Mouse (Mus musculus): ENCODE results near the gene Syk.

Syk gene

DNA sequence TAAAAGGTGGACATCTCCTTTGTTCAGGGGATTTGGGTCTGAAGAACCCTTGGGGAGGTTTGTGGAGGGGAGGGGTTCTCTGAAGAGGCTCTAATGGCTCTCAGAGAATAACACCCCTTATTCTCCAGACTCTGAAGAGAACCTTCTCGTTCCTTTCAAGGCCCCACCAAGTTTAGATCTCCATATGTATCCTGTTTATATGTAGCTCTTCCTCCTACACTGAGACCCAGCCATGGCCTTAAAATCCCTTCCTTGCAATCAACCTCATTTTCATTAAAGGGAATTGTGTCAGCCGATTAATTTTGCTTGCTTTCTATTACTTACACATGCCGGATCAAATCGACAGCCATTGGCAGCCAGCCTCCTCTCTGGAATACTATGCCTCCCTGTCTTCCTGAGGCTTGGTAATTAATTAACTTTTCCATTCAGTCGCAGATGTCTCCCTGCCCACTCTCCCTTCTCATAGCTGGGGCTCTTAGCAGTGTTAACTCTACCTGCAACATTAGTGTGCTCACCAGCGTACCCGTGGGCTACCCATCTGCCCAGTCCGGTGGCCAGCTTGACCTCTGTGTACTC, 13.7 kb upstream of the Syk start:
- DNase-seq, result no peak

DNA sequence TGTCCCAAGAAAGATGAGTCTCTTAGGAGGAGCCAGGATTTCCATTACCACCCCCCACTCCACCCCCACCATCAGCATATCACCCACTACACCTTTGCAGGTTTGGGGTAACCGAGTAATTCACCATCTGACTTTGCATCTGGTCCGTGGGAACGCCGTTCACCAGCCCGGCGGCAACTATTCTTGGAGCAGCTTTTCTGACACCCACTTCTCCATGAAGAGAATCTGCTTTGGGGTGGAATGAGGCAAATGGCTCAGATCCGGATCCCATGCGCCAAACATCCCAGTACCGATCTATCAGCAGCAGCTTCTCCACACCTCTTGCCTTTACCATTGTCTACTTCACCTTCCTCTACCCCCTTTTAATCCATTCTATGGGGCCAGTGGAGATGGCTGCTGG, 12.7 kb upstream of the Syk start:
- no peak for DNase-seq

DNA sequence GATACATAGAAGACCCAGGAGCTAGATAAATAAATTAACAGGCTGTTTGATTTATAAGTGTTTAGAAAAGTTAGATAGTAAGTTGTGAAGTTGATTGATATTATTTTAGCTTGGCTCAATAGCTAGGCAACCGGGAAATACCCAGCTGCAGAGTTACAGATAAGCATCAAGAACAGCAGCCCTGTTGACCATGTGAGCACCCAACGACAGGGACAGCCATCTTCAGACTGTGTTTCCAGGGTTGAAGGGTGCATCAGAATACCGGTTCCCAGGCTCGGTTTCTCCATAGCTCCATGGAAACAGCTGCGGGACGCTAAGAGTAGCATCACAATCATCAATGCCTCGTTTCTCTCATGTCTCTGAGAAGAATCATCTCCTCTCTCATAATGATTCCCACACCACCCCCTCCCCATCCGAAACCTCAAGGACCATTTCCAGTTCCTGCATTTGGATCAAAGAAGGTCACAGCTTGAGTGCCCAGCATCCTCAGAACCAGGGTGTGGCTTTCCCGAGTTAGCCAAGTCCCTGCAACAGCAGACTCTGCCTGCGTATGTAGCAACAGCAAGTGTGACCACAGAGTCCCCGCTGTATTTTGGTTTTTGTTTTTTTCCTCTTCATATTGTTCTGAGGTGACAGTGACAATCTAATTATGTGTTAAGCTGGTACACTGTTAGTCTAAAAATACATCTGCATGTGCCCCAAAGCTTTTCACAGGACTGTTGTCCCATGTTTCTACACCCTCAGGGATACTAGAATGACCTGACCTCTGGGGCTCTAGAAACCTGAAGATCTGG, 11.2 kb upstream of the Syk start:
- DNase-seq, result peak; percentile 60

DNA sequence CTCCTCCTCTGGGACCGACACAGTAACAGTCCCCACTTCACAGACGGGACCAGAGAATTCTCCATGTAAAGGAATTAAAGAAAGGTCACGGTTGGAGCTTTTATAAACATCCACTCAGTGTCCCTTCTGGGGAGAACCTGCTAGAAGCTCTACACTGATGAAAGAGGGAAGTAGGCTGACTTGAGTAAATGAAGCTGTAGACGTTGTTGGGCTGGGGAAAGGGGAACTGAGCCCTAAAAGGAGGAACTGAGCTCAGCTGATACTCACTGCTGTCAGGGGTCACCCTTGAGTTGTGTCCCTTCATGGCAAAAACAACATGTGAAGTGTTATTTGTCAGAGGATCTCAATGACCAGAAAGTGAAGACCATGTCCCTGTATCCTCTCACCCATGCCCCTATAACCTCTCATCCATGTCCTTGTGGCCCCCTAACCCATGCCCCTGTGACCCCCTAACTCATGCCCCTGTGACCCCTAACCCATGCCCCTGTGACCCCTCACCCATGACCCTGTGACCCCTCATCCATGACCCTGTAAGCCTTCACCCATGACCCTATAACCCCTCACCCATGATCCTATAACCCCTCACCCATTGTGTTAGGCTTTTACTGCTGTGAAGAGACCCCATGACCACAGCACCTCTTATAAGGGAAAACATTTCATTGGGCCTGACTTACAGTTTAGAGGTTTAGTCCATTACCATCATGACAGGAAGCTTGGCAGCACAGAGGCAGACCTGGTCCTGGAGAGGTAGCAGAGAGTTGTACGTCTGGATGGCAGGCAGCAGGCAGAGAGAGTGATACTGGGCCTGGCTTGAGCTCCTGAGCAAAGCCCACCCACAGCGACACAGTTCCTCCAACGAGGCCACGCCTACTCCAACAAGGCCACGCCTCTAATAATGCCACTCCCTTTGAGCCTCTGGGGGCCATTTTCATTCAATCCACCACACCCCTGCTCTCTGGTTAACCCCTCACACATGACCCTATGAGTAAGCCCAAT, 10.2 kb upstream of the Syk start:
- DNase-seq, result peak; percentile 73

DNA sequence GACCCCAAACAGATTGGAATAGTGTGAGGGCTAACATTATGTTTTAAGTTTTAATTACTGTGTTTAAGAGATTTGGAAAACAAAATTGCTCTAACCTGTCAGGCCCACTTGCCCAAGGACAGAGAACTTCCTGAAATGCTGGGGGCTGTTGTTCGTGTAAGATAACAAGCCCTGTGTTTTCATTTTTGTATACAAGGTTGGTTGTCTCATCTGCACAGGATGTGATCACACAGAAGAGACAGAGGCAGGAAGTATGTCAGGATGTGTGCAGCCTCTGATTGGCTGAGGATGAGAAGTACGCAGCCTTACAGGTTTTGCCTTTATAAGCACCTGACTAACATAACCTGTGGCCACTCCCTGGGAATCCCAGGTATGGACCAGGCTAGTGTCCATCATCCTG, 8.7 kb upstream of the Syk start:
- DNase-seq, result no peak

DNA sequence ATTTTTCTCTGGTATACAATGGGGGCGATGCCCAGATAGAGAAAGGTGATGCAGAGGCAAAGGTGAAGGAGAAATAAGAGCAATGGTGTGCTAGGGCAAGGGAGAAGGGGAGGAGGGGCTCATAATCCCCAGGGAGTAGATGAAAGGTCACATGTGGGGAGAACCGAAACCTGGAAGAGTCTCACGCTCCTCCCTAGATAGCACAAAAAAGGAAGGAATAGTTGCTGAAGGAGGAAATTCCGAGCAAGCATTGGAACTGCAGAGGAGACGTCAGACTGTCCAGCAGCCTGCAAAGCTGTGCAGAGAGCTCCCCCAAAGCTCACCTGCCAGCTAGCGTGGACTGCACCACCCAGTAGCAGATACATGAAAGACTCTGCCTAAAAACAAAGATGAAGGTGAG, 7.5 kb upstream of the Syk start:
- DNase-seq, result no peak

DNA sequence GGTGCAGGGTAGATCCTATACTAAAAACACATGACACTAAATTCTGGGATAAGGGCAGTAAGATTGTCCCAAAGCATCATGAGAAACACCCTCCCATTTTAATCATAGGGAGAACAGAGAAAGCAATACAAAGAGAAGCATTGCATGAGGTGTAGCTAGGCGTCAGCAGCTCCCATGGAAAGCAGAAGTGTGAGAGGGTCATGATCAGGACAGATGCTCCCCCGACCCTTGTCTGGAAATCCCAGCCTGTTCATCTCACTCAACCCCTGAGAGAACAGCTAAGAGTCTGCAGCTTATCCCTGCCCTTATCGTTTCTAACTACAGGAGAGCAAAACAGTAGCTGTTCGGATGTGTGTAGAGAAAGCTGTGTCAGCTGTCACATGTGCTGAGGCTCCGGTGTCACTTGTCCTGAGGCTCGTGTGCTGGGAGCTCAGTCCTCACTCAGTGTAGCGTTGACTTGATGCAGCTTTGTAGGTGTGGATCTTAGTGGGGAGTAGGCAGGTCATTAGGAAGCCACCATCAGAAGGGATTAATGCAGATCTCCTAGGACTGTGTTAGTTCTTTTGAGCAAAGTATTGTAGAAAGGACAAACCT, 6.9 kb upstream of the Syk start:
- DNase-seq, result no peak

DNA sequence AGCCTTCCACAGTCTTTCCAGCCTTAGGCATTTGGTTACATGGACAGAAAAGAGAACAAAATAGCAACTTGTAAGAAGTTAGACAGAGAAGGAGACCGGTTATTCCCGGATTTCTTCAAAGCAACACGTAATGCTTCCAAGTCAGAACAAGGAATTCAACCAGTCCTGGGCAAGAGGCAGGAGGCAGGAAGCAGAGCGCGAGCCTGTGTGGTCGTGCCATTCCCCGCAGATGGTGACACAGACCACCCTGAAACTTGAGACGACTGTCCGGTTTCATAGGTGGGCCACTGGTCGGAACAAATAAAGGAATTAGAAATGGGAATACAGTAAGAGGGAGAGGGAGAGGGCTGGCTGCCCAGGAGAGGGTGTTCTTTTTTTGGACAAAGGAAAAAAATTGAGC, 6.1 kb upstream of the Syk start:
- DNase-seq, result no peak

DNA sequence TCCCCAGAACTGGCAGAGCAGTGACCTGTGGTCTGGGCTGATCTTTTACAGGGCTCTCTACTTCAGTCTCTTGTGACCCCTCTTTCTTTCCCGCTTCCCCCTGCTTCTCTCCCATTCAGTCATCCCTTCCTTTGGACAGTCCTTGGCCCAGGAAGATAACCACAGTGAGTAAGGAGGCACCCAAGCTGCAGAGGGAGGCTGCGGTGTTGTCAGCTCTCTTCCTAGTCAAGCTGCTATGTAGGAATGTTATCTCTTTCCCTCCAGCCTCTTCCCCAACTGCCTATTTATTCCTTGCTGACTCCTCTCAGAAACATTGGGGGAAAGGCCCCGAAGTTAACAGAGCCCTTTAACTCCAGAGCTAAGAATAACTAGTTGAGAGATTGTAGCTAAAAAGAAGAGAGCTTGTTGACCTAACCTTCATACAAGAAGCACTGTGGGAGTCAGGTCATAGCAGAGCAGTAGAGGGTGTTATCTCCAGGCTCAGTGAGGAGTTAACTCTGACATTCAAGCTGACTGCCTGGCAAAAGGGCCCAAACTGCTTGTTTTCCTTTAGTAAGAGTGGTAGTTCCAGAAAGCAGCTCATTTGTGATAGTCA, 5.5 kb upstream of the Syk start:
- no peak for DNase-seq

DNA sequence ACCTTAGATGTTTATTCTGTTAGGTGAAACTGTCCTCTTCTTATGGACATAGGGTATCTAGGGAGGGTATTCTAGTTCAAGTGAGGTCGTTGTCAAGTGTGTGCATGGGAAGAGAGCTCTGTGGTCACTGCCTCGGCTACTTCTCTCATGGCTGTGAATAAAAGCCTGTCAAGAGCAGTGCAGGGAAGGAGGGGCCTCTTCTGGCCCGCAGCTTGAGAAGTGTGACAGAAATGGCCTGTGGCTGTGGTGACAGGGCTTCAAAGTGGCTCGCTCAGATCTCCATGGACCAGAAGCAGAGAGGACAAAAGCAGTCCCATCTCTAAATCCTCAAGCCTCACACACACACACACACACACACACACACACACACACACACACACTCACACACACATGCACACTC, 5.0 kb upstream of the Syk start:
- DNase-seq, result no peak

DNA sequence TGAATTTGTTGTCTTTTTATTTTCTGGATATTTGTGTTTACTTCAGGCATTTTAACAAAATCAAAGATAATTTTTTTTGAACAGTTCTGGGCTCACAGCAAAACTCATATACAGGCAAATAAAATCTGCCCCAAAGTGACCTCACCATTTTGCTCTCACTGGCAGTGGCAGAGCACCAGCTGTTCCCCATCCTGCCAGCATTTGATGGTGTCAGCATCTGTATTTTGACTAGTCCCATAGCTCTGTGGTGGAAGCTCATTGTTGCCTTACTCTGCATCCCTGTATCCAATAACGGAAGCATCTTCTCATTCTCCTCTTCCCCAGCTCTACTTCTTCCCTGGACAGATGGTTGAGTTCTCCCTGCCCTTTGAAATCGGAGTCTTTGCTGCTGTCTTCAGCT, 4.2 kb upstream of the Syk start:
- no peak for DNase-seq

DNA sequence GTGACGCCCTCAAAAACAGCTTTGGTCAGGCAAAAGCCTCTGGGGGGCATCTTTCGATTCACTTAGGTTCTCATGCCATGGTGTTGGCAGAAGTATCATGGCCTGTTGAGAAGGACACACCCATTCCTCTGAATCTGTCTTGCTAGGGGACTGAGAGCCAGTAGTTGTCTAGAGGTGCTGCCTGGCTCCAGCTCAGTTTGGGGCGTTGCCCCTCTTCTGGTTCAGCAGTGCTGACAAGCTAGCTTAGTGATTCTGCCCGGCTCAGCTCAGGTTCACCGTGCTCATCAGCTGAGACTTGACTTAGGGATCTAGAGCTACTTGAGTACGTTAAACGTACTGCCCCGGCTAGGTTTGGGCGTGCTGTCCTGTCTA, 481 bp upstream of the Syk start:
- DNase-seq, result no peak

DNA sequence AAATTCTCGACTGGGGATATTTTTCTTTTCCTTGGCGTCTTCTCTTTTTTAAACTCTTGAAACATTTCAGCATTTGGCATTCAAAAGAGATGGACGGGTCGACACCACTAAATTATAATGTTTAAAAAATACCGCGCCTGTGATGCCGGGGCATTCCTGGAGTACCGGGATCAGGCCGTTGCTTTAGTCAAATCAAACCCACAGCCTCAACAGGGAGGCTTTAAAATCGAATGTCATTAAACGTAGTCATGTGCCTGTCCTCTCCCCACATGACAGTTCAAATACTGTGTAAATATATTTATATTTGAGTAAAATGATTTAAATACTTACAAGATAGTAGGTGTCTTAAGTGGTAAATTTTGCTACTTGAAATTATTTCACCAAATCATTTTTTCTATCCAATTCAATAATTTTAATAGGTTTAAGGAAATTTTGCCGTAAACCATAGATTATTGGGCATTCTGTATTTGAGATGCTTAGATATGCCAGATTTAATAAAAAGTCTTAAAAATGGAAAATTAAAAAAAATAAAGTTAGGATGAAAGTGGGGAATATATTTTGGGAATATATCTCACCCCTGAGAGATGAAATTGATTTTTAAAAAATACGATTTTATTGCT, 1.1 kb downstream of the Syk start:
- DNase-seq, result no peak

DNA sequence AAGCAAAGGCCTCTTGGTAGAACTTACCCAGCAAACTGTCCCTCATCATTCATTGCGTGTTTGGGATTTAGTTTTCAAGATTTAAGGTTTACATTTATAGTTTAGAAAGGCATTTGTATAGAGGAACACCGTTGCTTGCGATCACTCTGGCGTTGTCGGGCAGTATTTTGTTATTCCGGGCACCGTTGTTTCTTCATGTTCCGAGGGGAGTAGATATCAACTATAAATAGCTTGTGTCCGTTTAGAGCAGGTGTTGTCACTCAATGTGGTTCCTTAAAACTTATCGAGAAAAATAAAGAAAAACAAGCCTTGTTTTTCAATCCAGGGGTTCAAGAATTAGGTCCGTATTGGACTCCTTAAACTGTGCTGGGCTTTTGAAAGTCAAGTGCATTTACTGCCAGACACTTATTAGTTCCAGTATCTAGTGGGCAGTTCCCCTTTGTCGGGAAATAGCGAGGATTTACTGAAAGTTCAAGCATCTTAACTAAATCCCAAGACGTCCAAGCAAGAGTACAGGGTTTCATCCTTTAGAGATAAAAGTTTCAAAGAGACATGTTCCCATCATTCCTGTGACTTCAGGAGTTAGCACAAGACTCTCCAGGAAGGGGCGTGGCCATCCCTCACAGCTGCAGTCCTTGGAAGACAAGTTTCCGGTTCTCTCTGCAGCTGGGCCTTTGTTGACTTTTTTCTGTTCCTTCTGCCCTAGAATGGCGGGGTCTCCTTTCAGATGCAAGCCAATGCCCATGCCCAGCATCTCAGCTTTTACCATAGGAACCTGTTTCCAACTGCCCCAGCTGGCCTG, 1.9 kb downstream of the Syk start:
- peak; percentile 50 for DNase-seq

DNA sequence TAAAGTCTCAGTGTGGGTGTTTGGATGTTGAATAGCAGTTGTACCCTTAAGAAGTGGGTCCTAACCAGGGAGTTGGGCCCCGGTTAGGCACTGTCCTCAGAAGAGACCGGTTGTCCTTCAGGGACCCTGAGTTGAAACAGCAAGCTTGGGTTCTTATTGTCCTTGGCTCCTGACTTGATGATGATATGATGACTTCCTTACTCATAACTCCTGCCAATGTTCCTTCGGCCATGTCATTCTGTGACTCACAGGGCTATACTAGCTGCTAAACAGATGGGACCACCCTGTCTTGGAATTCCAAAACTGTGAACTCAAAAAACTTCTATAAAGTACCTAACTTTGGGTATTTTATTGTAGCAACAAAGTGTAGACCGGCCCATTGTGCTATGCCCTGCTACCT, 4.8 kb downstream of the Syk start:
- no peak for DNase-seq

DNA sequence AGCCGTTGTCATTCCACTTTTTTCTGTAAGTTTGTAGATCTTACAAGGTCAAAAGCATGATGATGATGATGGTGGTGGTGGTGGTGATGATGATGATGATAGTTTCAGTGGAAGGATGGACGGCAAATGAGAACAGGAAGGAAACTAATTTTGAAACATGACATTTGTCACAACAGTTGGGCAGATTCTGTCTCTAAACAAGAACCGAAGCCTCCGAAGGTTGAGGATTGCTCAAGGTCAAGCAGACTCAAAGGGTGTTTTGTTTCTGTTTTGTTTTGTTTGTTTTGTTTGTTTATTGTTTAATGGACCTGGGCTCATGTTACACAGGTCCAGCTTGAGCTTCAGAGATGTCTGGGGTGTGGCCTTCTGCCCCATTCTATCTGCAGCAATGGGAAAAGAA, 6.1 kb downstream of the Syk start:
- no peak for DNase-seq

DNA sequence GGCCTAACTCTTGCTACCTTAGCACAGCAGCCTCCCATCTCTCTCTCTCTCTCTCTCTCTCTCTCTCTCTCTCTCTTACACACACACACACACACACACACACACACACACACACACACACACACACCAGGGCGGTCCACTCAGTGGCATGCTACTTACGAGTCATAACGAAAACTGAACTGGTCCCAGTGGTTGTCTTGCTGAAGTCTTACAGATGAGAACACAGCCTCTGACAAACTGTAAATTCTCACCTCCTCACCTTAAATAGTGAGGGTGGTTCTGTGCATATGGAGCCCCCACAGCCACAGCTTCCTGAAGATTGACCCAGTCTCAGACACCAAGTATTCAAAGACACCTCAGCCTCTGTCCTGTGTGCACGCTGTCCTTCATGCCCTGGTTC, 8.9 kb downstream of the Syk start:
- DNase-seq, result no peak

DNA sequence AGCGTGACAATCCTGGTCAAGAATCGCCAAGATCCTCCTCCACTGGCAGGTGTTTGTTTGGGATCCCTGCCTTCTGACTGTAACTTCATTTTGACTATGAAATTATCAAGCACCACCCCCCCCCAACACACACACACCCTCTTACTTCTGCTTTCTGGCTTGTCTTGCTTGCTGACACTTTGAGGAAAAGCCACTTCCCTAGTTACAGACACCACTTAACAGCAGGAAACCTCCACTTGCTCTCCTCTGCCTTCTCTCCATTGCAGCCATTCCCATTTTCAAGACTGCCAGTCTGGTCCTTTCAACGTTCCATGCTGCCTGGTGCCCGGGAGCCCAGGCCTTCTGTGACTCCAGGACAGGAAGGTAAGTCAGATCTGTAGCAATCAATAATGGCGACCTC, 13.7 kb downstream of the Syk start:
- no peak for DNase-seq

DNA sequence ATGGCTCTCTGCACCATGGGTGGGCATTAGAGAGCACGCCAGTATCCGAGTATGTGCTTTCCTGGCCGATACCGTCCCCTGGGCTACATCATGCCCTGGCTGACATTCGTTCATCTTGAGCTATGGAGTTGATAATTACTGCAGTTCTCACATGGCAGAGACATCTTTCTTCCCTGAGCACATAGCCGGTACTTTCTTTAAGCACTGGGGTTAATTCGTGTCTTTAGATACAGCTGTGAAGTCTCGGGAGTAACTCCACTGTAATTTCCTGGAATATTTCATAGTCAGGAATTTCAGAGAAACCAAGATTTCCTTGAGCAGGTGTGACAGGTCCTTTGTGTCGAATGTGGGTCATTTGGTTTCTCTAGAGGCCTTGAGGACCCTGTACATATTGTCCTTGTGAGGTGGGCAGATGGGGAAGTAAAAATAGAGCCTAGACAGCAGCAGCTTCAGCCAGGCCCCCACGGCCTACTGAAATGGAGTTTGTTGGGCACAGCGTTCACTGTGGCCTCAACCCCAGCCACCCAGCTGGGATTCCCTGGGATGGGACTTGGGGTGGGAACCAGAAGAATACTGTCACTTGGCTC, 14.2 kb downstream of the Syk start:
- no peak for DNase-seq

DNA sequence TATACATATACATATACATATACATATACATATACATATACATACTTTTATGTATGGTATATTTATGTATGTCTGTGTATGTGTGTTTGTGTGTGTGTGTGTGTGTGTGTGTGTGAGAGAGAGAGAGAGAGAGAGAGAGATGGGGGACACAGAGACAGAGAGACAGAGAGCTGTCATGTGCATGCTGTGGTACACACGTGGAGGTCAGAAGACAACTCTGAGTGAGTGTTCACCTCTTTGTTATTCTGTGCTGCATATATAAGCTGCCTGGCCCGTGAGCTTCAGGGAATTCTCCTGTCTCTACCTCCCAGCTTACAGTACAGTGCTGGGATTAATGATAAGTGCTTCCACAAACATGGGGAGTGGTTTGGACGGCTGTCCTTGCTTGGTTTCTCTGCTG, 15.3 kb downstream of the Syk start:
- no peak for DNase-seq

DNA sequence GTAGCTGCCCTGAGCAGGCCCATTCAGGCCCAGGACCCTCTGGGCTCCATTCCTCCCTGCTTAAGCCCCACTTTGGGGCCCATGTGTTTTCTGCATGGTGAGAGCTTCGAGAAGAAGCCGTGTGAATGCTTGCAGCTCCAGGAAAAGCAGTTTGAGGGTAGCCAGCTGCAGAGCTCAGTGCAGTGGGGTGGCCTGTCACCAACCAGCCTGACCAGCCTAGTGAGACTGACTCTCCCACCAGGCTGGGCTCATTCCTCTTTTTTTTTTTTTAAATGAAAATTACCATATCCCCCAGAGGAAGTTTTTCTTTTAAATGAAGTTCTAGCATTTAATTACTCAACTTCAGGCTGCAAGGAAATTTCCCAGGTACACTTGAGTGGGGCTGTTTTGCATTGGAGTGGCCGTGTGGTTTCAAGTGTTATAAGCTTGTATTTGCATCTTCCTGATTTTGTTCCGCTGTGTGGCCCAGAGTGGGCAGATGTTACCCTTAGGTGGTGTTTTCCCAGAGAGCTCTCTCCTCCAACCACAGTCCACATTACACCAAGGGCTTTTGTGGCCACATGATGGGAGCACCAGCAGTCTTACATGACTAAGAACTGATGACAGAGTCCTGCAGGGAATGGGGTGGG, 17.2 kb downstream of the Syk start:
- DNase-seq, result no peak
